Mouse (Mus musculus): ENCODE measurements around the gene Olfr678.
"Not testable (repeated sequence)": the region's sequence is repeated elsewhere in the genome, so short reads cannot be mapped to it uniquely, and the experiment has no call there.

The Olfr678 gene

GRCm38 (mm10) chr7:105064175-105064574, at the start of gene Olfr678:
Olfr678 (plus strand) TSS chr7:105064475.
- no peak for DNase-seq (ENCODE audit: low spot score)

GRCm38 (mm10) chr7:105022530-105022929, 41.7 kb upstream of the Olfr678 start:
- DNase-seq (ENCODE audit: low spot score) = no peak

- DNase-seq (ENCODE audit: low spot score) = no peak
Observed at GRCm38 (mm10) chr7:105028360-105028759, 35.9 kb upstream of the Olfr678 start, which contains the start of gene Olfr675. Olfr675 (minus strand) TSS chr7:105028460.

- DNase-seq (ENCODE audit: low spot score) = no peak
Observed at GRCm38 (mm10) chr7:105032398-105032797, 31.9 kb upstream of the Olfr678 start, which contains the start of gene Olfr676. Olfr676 (plus strand) TSS chr7:105032698.

GRCm38 (mm10) chr7:105033836-105034235, 30.4 kb upstream of the Olfr678 start:
- not testable (repeated sequence) for DNase-seq (ENCODE audit: low spot score)

GRCm38 (mm10) chr7:105058951-105059350, 5.3 kb upstream of the Olfr678 start:
- DNase-seq (ENCODE audit: low spot score) = no peak

- no peak for DNase-seq (ENCODE audit: low spot score)
Observed at GRCm38 (mm10) chr7:105080905-105081304, 16.6 kb downstream of the Olfr678 start, which contains the start of gene Olfr679. Olfr679 (plus strand) TSS chr7:105081205.

GRCm38 (mm10) chr7:105092717-105093116, 28.4 kb downstream of the Olfr678 start, which contains the start of gene Olfr680-ps1:
Olfr680-ps1 (minus strand) TSS chr7:105092817.
- not testable (repeated sequence) for DNase-seq (ENCODE audit: low spot score)

- no peak for DNase-seq (ENCODE audit: low spot score)
Observed at GRCm38 (mm10) chr7:105116536-105116935, 52.3 kb downstream of the Olfr678 start, which contains the start of gene Olfr681. Olfr681 (plus strand) TSS chr7:105116836.
